In the genomic region with DNA sequence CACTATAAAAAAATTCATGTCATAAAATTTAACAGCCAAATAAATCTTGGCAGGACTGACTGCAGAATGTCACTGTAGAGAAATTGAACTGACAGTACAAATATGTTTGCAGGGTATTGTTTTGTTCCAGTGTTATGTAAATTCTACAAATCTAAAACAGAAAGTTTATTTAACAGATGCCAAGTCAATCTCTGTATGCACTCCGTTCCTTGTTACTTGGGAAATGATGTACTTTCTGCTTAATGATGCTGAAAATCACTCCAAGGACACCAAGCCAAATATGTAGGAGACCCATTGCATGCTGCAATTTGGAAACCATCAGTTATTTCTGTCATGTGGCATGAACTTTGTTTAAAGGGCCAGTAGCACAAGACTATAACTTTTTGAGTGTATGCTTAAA, we compare ENCODE assay signal across 11 mouse cellular contexts.
DNase-seq lines count a peak whose midpoint lies in the region; ATAC-seq and TF ChIP-seq lines count a peak whose summit lies in the region.
"Had no signal": no experiment of that assay in that cellular context is flagged by ENCODE, and none has a peak within 500 bp of the region (broad histone marks: within the 10 kb centered on the region; RNA-seq: fewer than 3 reads in every experiment).

No protein-coding gene starts in this region.

- TF ChIP-seq POLR2A in lung, adult 2 months (IDR thresholded peaks at IDR 0.05; ENCODE audit: borderline replicate concordance, extremely low read depth, low read depth, low read length), result no peak

- ATAC-seq in hindbrain, embryonic 16.5 days, result peak; percentile 74
- ATAC-seq in hindbrain, embryonic 11.5 days (ENCODE audit: low FRiP score), result no peak
- peak; percentile 64; the same call in 1 of the 2 replicates for ATAC-seq in lung, embryonic 15.5 days (ENCODE audit: borderline replicate concordance, extremely low read depth, low FRiP score, low TSS enrichment)
- no peak for ATAC-seq in megakaryocyte progenitor cell, adult 5-6 weeks (replicated peaks; ENCODE audit: poor library complexity)
- ATAC-seq: intestine, embryonic 15.5 days; Patski had no signal

- no peaks in the 10 kb centered on the region for H3K36me3 ChIP-seq in hindbrain, embryonic 16.5 days (ENCODE audit: control insufficient read depth, insufficient read depth, low read length)
- H3K36me3 ChIP-seq in hindbrain, embryonic 11.5 days (ENCODE audit: control insufficient read depth, insufficient read depth, low read length), result no peaks in the 10 kb centered on the region
- H3K36me3 ChIP-seq in lung, embryonic 15.5 days, result no peaks in the 10 kb centered on the region
- H3K36me3 ChIP-seq: intestine, embryonic 15.5 days; liver, embryonic 13.5 days had no signal

- no peaks in the 10 kb centered on the region for H3K27me3 ChIP-seq in hindbrain, embryonic 16.5 days (replicated peaks; ENCODE audit: control insufficient read depth, insufficient read depth, low read length)
- no peaks in the 10 kb centered on the region for H3K27me3 ChIP-seq in hindbrain, embryonic 11.5 days (ENCODE audit: control insufficient read depth, insufficient read depth, low read length)
- H3K27me3 ChIP-seq in lung, embryonic 15.5 days, result no peaks in the 10 kb centered on the region
- H3K27me3 ChIP-seq: intestine, embryonic 15.5 days; liver, embryonic 13.5 days; Patski had no signal

- no peaks in the 10 kb centered on the region for H3K4me1 ChIP-seq in hindbrain, embryonic 16.5 days (ENCODE audit: control insufficient read depth, insufficient read depth, low read depth, low read length)
- no peaks in the 10 kb centered on the region for H3K4me1 ChIP-seq in hindbrain, embryonic 11.5 days (replicated peaks; ENCODE audit: control insufficient read depth, insufficient read depth, low read length)
- H3K4me1 ChIP-seq in lung, embryonic 15.5 days, result no peaks in the 10 kb centered on the region
- no peaks in the 10 kb centered on the region for H3K4me1 ChIP-seq in lung, adult 2 months (ENCODE audit: control insufficient read depth, insufficient read depth, low read length)
- H3K4me1 ChIP-seq: intestine, embryonic 15.5 days; liver, embryonic 13.5 days had no signal

- no peak overlapping the region for H3K27ac ChIP-seq in hindbrain, embryonic 16.5 days (ENCODE audit: low read depth, low read length)
- no peak overlapping the region for H3K27ac ChIP-seq in hindbrain, embryonic 11.5 days (ENCODE audit: low read depth, low read length)
- H3K27ac ChIP-seq in lung, embryonic 15.5 days, result no peak overlapping the region
- H3K27ac ChIP-seq: intestine, embryonic 15.5 days; liver, embryonic 13.5 days had no signal

- no peak for TF ChIP-seq CTCF in lung, adult 2 months (IDR thresholded peaks at IDR 0.05; ENCODE audit: insufficient read depth, low read length)

- H3K9ac ChIP-seq in hindbrain, embryonic 16.5 days (ENCODE audit: low read depth, low read length), result no peak overlapping the region
- H3K9ac ChIP-seq in hindbrain, embryonic 11.5 days (ENCODE audit: low read depth, low read length), result no peak overlapping the region
- H3K9ac ChIP-seq in lung, embryonic 15.5 days, result no peak overlapping the region
- H3K9ac ChIP-seq: intestine, embryonic 15.5 days; liver, embryonic 13.5 days had no signal

- peak; percentile 6 for DNase-seq in embryo, embryonic 11 days
- no peak for DNase-seq in embryo, embryonic 10 days (ENCODE audit: low spot score)
- DNase-seq in hindbrain, embryonic 11.5 days (ENCODE audit: low spot score), result no peak
- DNase-seq in lung, adult 2 months, result no peak
- peak; percentile 2 for DNase-seq in lung, postnatal 36 days
- DNase-seq: liver, embryonic 13.5 days had no signal

- whole genome bisulfite sequencing in hindbrain, embryonic 16.5 days, result 26% methylated on average over 1 of the region's 1 CpGs
- WGBS in hindbrain, embryonic 11.5 days, result 35% methylated on average over 1 of the region's 1 CpGs
- 21% methylated on average over 1 of the region's 1 CpGs for WGBS in lung, embryonic 15.5 days
- 24% methylated on average over 1 of the region's 1 CpGs for WGBS in lung, adult 2 months

- H3K9me3 ChIP-seq in hindbrain, embryonic 16.5 days (ENCODE audit: control insufficient read depth, low read length), result no peaks in the 10 kb centered on the region
- no peaks in the 10 kb centered on the region for H3K9me3 ChIP-seq in hindbrain, embryonic 11.5 days (ENCODE audit: control insufficient read depth, low read length)
- no peaks in the 10 kb centered on the region for H3K9me3 ChIP-seq in lung, embryonic 15.5 days
- H3K9me3 ChIP-seq: intestine, embryonic 15.5 days; liver, embryonic 13.5 days had no signal

- H3K4me3 ChIP-seq in hindbrain, embryonic 16.5 days (ENCODE audit: low read length), result no peak overlapping the region
- H3K4me3 ChIP-seq in hindbrain, embryonic 11.5 days (ENCODE audit: low read depth, low read length), result no peak overlapping the region
- H3K4me3 ChIP-seq in lung, embryonic 15.5 days, result no peak overlapping the region
- no peak overlapping the region for H3K4me3 ChIP-seq in lung, adult 2 months (replicated peaks; ENCODE audit: extremely low read depth, low read depth, low read length)
- H3K4me3 ChIP-seq: intestine, embryonic 15.5 days; liver, embryonic 13.5 days had no signal

- no peak overlapping the region for H3K4me2 ChIP-seq in hindbrain, embryonic 16.5 days (ENCODE audit: low read length)
- H3K4me2 ChIP-seq in hindbrain, embryonic 11.5 days (replicated peaks; ENCODE audit: low read depth, low read length), result no peak overlapping the region
- no peak overlapping the region for H3K4me2 ChIP-seq in lung, embryonic 15.5 days
- H3K4me2 ChIP-seq: intestine, embryonic 15.5 days; liver, embryonic 13.5 days had no signal

Comparison
In these comparisons a context has a peak if more than half of its experiments do, and no peak if none do; other contexts are left out.
1. DNase-seq: peak in embryo, embryonic 11 days (single experiment) and lung, postnatal 36 days (single experiment); none in embryo, embryonic 10 days (single experiment), hindbrain, embryonic 11.5 days (single experiment) and lung, adult 2 months (single experiment).
2. ATAC-seq: peak in hindbrain, embryonic 16.5 days (single experiment) and lung, embryonic 15.5 days (single experiment); none in hindbrain, embryonic 11.5 days (single experiment) and megakaryocyte progenitor cell, adult 5-6 weeks (single experiment).